Mouse (Mus musculus): ENCODE data around the gene Cdk2ap2.
"Not testable (repeated sequence)": the region's sequence is repeated elsewhere in the genome, so short reads cannot be mapped to it uniquely, and the experiment has no call there.

The Cdk2ap2 gene

GRCm38 (mm10) chr19:4115144-4115543, 18.2 kb downstream of the Cdk2ap2 start:
- no peak for DNase-seq (ENCODE audit: low read depth in 2 of 2, low spot score in 2 of 2)

- DNase-seq (ENCODE audit: low read depth in 2 of 2, low spot score in 2 of 2), result no peak
These were observed 18.8 kb downstream of the Cdk2ap2 start for GRCm38 (mm10) chr19:4115816-4116215.

GRCm38 (mm10) chr19:4117006-4117405, 20.0 kb downstream of the Cdk2ap2 start:
- no peak for DNase-seq (ENCODE audit: low read depth in 2 of 2, low spot score in 2 of 2)

- DNase-seq (ENCODE audit: low read depth in 2 of 2, low spot score in 2 of 2), result no peak
These were observed 21.4 kb downstream of the Cdk2ap2 start for GRCm38 (mm10) chr19:4118350-4118749.

- DNase-seq (ENCODE audit: low read depth in 2 of 2, low spot score in 2 of 2), result peak; percentile 68 to 72
These were observed 22.9 kb downstream of the Cdk2ap2 start for GRCm38 (mm10) chr19:4119716-4120487.

- no peak for DNase-seq (ENCODE audit: low read depth in 2 of 2, low spot score in 2 of 2)
These were observed 23.5 kb downstream of the Cdk2ap2 start for GRCm38 (mm10) chr19:4120496-4120895.

GRCm38 (mm10) chr19:4121097-4121805, 24.3 kb downstream of the Cdk2ap2 start:
- peak; percentile 96 to 99 for DNase-seq (ENCODE audit: low read depth in 2 of 2, low spot score in 2 of 2)

- not testable (repeated sequence) for DNase-seq (ENCODE audit: low read depth in 2 of 2, low spot score in 2 of 2)
These were observed 24.9 kb downstream of the Cdk2ap2 start for GRCm38 (mm10) chr19:4121896-4122295.

- DNase-seq (ENCODE audit: low read depth in 2 of 2, low spot score in 2 of 2), result no peak
These were observed 25.7 kb downstream of the Cdk2ap2 start for GRCm38 (mm10) chr19:4122411-4123370.

- DNase-seq (ENCODE audit: low read depth in 2 of 2, low spot score in 2 of 2), result no peak
These were observed 27.4 kb downstream of the Cdk2ap2 start for GRCm38 (mm10) chr19:4124432-4124831.

GRCm38 (mm10) chr19:4125268-4125667, 28.3 kb downstream of the Cdk2ap2 start:
- DNase-seq (ENCODE audit: low read depth in 2 of 2, low spot score in 2 of 2), result not testable (repeated sequence)

- peak; percentile 98 to 99 for DNase-seq (ENCODE audit: low read depth in 2 of 2, low spot score in 2 of 2)
These were observed 29.0 kb downstream of the Cdk2ap2 start, which contains the start of gene Aip for GRCm38 (mm10) chr19:4125741-4126696. Gene Aip (minus strand): TSS chr19:4125858.

- DNase-seq (ENCODE audit: low read depth in 2 of 2, low spot score in 2 of 2), result no peak
These were observed 29.9 kb downstream of the Cdk2ap2 start for GRCm38 (mm10) chr19:4126759-4127495.

- DNase-seq (ENCODE audit: low read depth in 2 of 2, low spot score in 2 of 2), result no peak
These were observed 32.5 kb downstream of the Cdk2ap2 start for GRCm38 (mm10) chr19:4129462-4129861.

GRCm38 (mm10) chr19:4130106-4130505, 33.1 kb downstream of the Cdk2ap2 start:
- DNase-seq (ENCODE audit: low read depth in 2 of 2, low spot score in 2 of 2), result no peak

GRCm38 (mm10) chr19:4131075-4131474, 34.1 kb downstream of the Cdk2ap2 start:
- no peak for DNase-seq (ENCODE audit: low read depth in 2 of 2, low spot score in 2 of 2)

GRCm38 (mm10) chr19:4131768-4132167, 34.8 kb downstream of the Cdk2ap2 start:
- DNase-seq (ENCODE audit: low read depth in 2 of 2, low spot score in 2 of 2), result no peak

GRCm38 (mm10) chr19:4134354-4134753, 37.4 kb downstream of the Cdk2ap2 start:
- DNase-seq (ENCODE audit: low read depth in 2 of 2, low spot score in 2 of 2), result no peak

GRCm38 (mm10) chr19:4135229-4135962, 38.4 kb downstream of the Cdk2ap2 start:
- DNase-seq (ENCODE audit: low read depth in 2 of 2, low spot score in 2 of 2), result not testable (repeated sequence)
